Mouse (Mus musculus) heart, postnatal 0 days (tissue): Measurements from ENCODE around the gene Dmc1. TPM values are rescaled to one million over a fixed set of nuclear protein-coding genes. Genes with fewer than 3 reads are reported as not detected.
A peak's percentile ranks its signal among the peaks of the same experiment; 100 is the strongest.

Experiments used
- ATAC-seq: fragments of 200-750 bp; cut with Nextera tagmentation; 2 replicates; pipeline ENCODE4 v1.8.0; 2017; ENCODE audit warnings: low read depth, moderate number of reproducible peaks, moderate library complexity; ENCODE audit not compliant: insufficient read depth
- DNase-seq: peaks from one replicate; pipeline ENCODE4 v3.0.0-alpha.2; 2016; ENCODE audit warnings: low spot score
- H3K27ac ChIP-seq: fragments of 300-500 bp; sonication (generic); 2 replicates; pipeline ENCODE4 v1.5.1; 2014; ENCODE audit warnings: low read depth, mild to moderate bottlenecking
- H3K27me3 ChIP-seq: fragments of 300-500 bp; sonication (generic); 2 replicates; pipeline ENCODE4 v1.6.1; 2014; ENCODE audit warnings: low read length, mixed read lengths; ENCODE audit not compliant: control insufficient read depth, insufficient read depth
- H3K36me3 ChIP-seq: fragments of 300-500 bp; sonication (generic); replicated peaks from 2 replicates; pipeline ENCODE4 v1.6.1; 2014; ENCODE audit warnings: low read length, mixed read lengths; ENCODE audit not compliant: control insufficient read depth, insufficient read depth
- H3K4me1 ChIP-seq: fragments of 300-500 bp; sonication (generic); 2 replicates; pipeline ENCODE4 v1.6.1; 2014; ENCODE audit warnings: antibody characterized with exemption; ENCODE audit not compliant: control insufficient read depth, insufficient read depth
- H3K4me2 ChIP-seq: fragments of 300-500 bp; sonication (generic); 2 replicates; pipeline ENCODE4 v1.6.1; 2014; ENCODE audit warnings: low read depth, mild to moderate bottlenecking, low read length, moderate library complexity
- H3K4me3 ChIP-seq: fragments of 300-500 bp; sonication (generic); 2 replicates; pipeline ENCODE4 v1.5.1; 2014; ENCODE audit warnings: low read depth, low read length
- H3K9ac ChIP-seq: fragments of 300-500 bp; sonication (generic); replicated peaks from 2 replicates; pipeline ENCODE4 v1.6.1; 2014; ENCODE audit warnings: low read depth, low read length, mixed read lengths
- H3K9me3 ChIP-seq: fragments of 300-500 bp; sonication (generic); replicated peaks from 2 replicates; pipeline ENCODE4 v1.6.1; 2016; ENCODE audit warnings: low read length; ENCODE audit not compliant: control insufficient read depth
- CTCF ChIP-seq: IDR thresholded peaks from 2 replicates; pipeline ENCODE4 v1.5.1; 2016; ENCODE audit warnings: antibody characterized with exemption, control low read depth, low read depth
- EP300 ChIP-seq: IDR thresholded peaks from 2 replicates; pipeline ENCODE4 v1.6.1; 2016; ENCODE audit warnings: antibody characterized with exemption, low read depth
- WGBS: fragments of 180-500 bp; shearing (Covaris S2); extraction: QIAGEN DNeasy Blood & Tissue Kit; methylation state at CpG from one replicate; pipeline ENCODE4 v1.1.7; 2014; 5-methylcytosine and 5-hydroxymethylcytosine counted together
- polyA plus RNA-seq: library from polyadenylated mRNA; unstranded; fragments of >200 nt; fragmentation: Nextera tagmentation; extraction: Ambion mirVana; gene quantifications from 2 replicates; pipeline ENCODE4 v1.2.1, GENCODE M21; 2015
- total RNA-seq: library from RNA; depleted of rRNA; stranded (reverse); fragments of >200 nt; gene quantifications from 2 replicates; pipeline ENCODE4 v1.2.3, GENCODE M21; 2014; ENCODE audit warnings: low replicate concordance

Gene Dmc1
- total and polyA plus RNA-seq, 2 experiments from 2014 or later: 0.74 to 2.6 TPM

DNA sequence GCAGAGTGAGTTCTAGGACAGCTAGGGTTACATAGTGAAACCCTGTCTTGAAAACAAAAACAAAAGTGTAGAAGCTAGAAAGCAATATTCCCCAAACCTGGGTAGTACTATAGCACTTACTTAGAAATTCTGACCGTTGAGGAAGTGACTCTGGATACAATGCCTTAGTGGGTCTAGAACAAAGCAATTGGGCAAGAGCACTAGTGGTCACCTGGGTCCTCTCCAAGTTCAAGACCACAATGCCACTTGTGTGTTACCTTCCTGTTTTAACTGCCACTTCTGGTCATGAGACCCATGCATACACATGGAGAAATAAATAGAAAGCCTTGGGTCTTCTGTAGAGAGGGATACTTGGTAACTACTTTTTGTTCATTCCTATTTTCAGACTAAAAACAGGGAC is 6.2 kb downstream of the Dmc1 start:
- Histone ChIP-seq H3K9me3 (no peaks in the 10 kb centered on the region), H3K4me2 (no peak overlapping the region), H3K9ac (no peak overlapping the region), H3K27me3 (no peaks in the 10 kb centered on the region), H3K4me3 (no peak overlapping the region), H3K36me3 (no peaks in the 10 kb centered on the region), H3K27ac (no peak overlapping the region), H3K4me1 (no peaks in the 10 kb centered on the region)
- WGBS: 81% methylated on average over 1 of the region's 1 CpGs
- ATAC-seq: no peak
- DNase-seq: no peak
- TF ChIP-seq CTCF (no peak), EP300 (no peak)

DNA sequence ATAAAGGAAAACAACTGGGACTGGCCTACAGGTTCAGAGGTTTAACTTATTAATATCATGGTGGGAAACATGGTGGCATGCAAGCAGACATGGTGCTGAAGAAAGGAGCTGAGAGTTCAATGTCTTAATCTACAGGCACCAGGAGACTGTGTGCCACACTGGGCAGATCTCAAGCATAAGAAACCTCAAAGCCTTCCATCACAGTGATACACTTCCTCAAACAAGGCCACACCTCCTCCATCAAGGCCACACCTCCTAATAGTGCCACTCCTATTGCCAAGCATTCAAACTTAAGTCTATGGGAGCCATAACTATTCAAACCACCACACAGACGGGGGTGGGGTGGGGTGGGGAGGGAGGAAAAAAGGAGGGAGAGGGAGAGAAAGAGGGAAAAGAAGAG is 23.3 kb downstream of the Dmc1 start:
- H3K9ac ChIP-seq: no peak overlapping the region
- ATAC-seq (no peak), DNase-seq (no peak)
- TF ChIP-seq EP300 (no peak), CTCF (no peak)
- H3K4me1 ChIP-seq: no peaks in the 10 kb centered on the region
- no peak overlapping the region for H3K4me3 ChIP-seq
- WGBS: 44% methylated on average over 1 of the region's 1 CpGs
- H3K4me2 ChIP-seq: no peak overlapping the region
- H3K27ac ChIP-seq: no peak overlapping the region
- no peaks in the 10 kb centered on the region for H3K36me3 ChIP-seq
- no peaks in the 10 kb centered on the region for H3K27me3 ChIP-seq
- H3K9me3 ChIP-seq: no peaks in the 10 kb centered on the region

DNA sequence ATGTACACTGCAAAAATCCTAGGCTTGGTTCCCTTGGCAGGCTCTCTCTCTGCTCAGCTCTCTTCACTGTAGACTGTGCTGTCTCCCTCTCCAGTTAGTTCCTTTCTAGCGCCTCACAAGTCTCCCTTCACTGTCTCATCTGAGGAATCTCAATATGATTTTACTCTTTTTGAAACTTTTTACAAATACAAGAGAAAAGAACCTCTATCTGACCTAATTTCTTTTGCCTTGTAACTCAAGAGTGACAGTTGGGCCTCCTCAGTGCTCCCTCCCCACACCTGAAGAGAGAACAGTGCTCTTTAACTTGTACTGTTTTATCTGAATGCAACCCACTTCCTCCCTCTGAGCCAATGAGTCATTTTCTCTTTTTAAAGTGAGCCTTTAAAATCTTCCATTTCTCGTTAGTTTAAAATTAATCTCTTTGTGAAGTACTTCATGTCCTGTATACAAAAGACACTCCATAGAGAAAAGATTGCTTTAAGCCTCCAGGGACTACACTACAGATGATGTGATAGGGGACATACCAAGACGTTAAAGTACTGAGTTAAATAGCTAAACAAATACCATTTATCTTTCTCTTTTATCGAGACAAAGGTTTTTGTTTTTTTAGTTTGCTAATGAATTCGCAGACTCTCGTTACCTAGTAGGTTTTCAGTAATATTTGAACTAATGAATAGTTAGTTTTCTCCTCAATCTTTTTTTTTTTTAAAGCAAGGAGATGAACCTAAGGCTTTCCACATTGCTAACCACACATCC is 27.1 kb downstream of the Dmc1 start:
- Histone ChIP-seq H3K4me1 (no peaks in the 10 kb centered on the region), H3K27me3 (no peaks in the 10 kb centered on the region), H3K4me3 (no peak overlapping the region), H3K36me3 (no peaks in the 10 kb centered on the region), H3K9ac (no peak overlapping the region), H3K9me3 (no peaks in the 10 kb centered on the region), H3K4me2 (no peak overlapping the region), H3K27ac (peak overlapping the region; percentile 39; the same call in 1 of the 2 replicates)
- no peak for DNase-seq
- ATAC-seq: no peak
- 61% methylated on average over 6 of the region's 6 CpGs for WGBS
- TF ChIP-seq EP300 (no peak), CTCF (no peak)

DNA sequence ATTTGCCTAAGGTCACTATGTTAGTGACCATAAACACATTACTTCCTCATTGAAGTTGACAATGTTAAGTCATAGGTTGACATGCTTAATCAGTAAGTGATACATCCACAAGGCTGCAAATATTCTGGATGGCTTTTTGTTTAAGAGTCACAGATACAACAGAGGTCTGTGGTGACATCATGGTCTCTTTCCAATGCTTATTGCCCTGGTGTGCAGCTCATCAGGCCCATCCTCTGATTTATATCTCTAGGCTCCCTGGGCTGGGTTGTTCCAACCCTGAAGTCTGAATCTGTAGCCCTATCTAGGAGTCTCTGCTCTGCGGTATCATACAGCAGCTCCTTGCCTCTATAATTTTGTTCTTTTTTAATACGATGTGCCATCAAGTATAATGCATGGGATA is 28.0 kb downstream of the Dmc1 start:
- Histone ChIP-seq H3K4me1 (no peaks in the 10 kb centered on the region), H3K36me3 (no peaks in the 10 kb centered on the region), H3K9ac (no peak overlapping the region), H3K4me3 (no peak overlapping the region), H3K4me2 (no peak overlapping the region), H3K27ac (no peak overlapping the region; the same call in 1 of the 2 replicates), H3K9me3 (no peaks in the 10 kb centered on the region), H3K27me3 (no peaks in the 10 kb centered on the region)
- ATAC-seq (no peak), DNase-seq (no peak)
- WGBS: 89% methylated on average over 2 of the region's 2 CpGs
- TF ChIP-seq EP300: no peak

DNA sequence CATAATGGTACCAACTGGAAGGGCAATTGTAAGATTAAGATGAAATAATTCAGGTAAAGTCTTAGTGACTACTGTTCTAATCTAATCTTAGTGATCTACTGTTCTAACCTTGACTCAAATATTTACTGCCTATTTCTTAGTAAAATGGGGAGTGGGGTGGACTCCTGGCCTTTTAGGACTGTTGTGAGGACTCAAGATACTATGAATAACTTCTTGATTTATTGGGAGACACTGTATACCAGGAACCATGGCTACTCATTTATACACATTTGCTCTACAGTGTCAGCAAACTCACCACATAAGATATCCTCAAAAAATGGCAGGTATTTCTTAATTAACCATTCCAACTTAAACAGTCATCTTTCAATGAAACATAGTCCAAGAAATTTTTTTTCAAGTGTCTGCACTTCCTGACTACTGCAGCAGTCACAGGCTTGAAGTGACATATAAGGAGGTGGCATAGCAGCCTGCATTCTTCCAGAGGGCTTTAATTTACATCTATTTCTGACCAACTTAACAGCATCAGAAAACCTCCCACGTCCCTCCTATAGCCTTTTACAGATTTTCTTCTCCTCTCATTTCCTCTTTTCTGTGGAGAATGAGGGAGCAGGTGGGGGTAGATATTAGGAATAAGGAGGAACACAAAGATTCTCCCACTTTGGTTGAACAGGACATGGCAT is 29.2 kb downstream of the Dmc1 start:
- no peak overlapping the region for H3K4me3 ChIP-seq
- WGBS: 21% methylated on average over 1 of the region's 1 CpGs
- ATAC-seq (no peak), DNase-seq (no peak)
- no peak overlapping the region for H3K9ac ChIP-seq
- H3K4me1 ChIP-seq: no peaks in the 10 kb centered on the region
- no peak overlapping the region for H3K4me2 ChIP-seq
- H3K9me3 ChIP-seq: no peaks in the 10 kb centered on the region
- TF ChIP-seq CTCF: no peak
- no peak for TF ChIP-seq EP300
- H3K27ac ChIP-seq: no peak overlapping the region
- no peaks in the 10 kb centered on the region for H3K27me3 ChIP-seq
- no peaks in the 10 kb centered on the region for H3K36me3 ChIP-seq
